Mouse (Mus musculus) hindbrain, embryonic 15.5 days (tissue): ENCODE data around the gene Ugt1a9. TPM values are rescaled to one million over a fixed set of nuclear protein-coding genes. Genes with fewer than 3 reads are reported as not detected.
"Not testable (repeated sequence)": the region's sequence is repeated elsewhere in the genome, so short reads cannot be mapped to it uniquely, and the experiment has no call there.

Experiments
- ATAC-seq: fragments of 200-750 bp; cut with Nextera tagmentation; 2 replicates; pipeline ENCODE4 v1.8.0; 2017; ENCODE audit warnings: low read depth, moderate number of reproducible peaks, moderate TSS enrichment; ENCODE audit not compliant: low FRiP score
- H3K27ac ChIP-seq: fragments of 300-500 bp; sonication (generic); replicated peaks from 2 replicates; pipeline ENCODE4 v1.5.1; 2015; ENCODE audit warnings: mild to moderate bottlenecking, inconsistent platforms
- H3K27me3 ChIP-seq: fragments of 300-500 bp; sonication (generic); 2 replicates; pipeline ENCODE4 v1.6.1; 2015; ENCODE audit warnings: control low read depth, inconsistent platforms
- H3K36me3 ChIP-seq: fragments of 300-500 bp; sonication (generic); 2 replicates; pipeline ENCODE4 v1.6.1; 2015; ENCODE audit warnings: control low read depth, inconsistent platforms
- H3K4me1 ChIP-seq: fragments of 300-500 bp; sonication (generic); replicated peaks from 2 replicates; pipeline ENCODE4 v1.6.1; 2015; ENCODE audit warnings: control low read depth, inconsistent platforms
- H3K4me2 ChIP-seq: fragments of 300-500 bp; sonication (generic); 2 replicates; pipeline ENCODE4 v1.6.1; 2015; ENCODE audit warnings: moderate library complexity, mild to moderate bottlenecking, inconsistent platforms
- H3K4me3 ChIP-seq: fragments of 300-500 bp; sonication (generic); 2 replicates; pipeline ENCODE4 v1.5.1; 2015; ENCODE audit warnings: mild to moderate bottlenecking, inconsistent platforms
- H3K9ac ChIP-seq: fragments of 300-500 bp; sonication (generic); 2 replicates; pipeline ENCODE4 v1.6.1; 2015; ENCODE audit warnings: inconsistent platforms
- H3K9me3 ChIP-seq: fragments of 300-500 bp; sonication (generic); 2 replicates; pipeline ENCODE4 v1.6.1; 2016; ENCODE audit warnings: control low read depth, inconsistent platforms
- WGBS: fragments of 180-500 bp; shearing (Covaris S2); methylation state at CpG from one replicate; pipeline ENCODE4 v1.1.7; 2015; 5-methylcytosine and 5-hydroxymethylcytosine counted together
- polyA plus RNA-seq: library from polyadenylated mRNA; unstranded; fragments of >200 nt; fragmentation: Nextera tagmentation; extraction: Ambion mirVana; gene quantifications from 2 replicates; pipeline ENCODE4 v1.2.1, GENCODE M21; 2015

Gene Ugt1a9
- polyA plus RNA-seq, 1 experiment from 2014 or later = not detected

DNA sequence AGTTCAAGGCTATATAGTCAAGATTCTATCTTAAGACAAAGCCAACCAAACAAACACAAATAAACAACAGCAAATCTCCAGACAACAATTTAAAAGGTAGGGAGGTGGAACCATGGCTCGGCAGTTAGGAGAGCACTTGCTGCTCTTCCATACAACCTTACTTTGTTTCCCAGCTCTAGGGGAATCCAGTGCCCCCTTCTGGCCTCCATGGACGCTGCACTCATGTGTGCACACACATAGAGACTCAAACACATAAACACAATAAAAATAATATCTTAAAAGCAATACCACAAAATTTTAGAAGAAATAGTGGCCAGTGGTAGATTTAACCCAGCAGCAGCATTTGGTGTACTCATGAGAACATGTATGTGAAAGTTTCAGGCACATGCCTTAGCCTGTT lies 146.5 kb downstream of the Ugt1a9 start:
- Histone ChIP-seq H3K4me1 (no peaks in the 10 kb centered on the region), H3K9ac (no peak overlapping the region), H3K4me3 (no peak overlapping the region), H3K4me2 (no peak overlapping the region), H3K9me3 (peaks cover 55% of the 10 kb centered on the region), H3K36me3 (no peaks in the 10 kb centered on the region), H3K27ac (no peak overlapping the region), H3K27me3 (no peaks in the 10 kb centered on the region)
- ATAC-seq = no peak
- 61% methylated on average over 2 of the region's 2 CpGs for WGBS

- H3K4me2 ChIP-seq = no peak overlapping the region
- H3K36me3 ChIP-seq = no peaks in the 10 kb centered on the region
- no peaks in the 10 kb centered on the region for H3K4me1 ChIP-seq
- no peaks in the 10 kb centered on the region for H3K27me3 ChIP-seq
- no peak overlapping the region for H3K4me3 ChIP-seq
- H3K9ac ChIP-seq = no peak overlapping the region
- H3K27ac ChIP-seq = no peak overlapping the region
- peaks cover 53% of the 10 kb centered on the region for H3K9me3 ChIP-seq
- WGBS = 37% methylated on average over 3 of the region's 3 CpGs
- ATAC-seq = no peak
These were observed 147.0 kb downstream of the Ugt1a9 start for GRCm38 (mm10) chr1:88217576-88217975.

- Histone ChIP-seq H3K36me3 (no peaks in the 10 kb centered on the region), H3K9ac (no peak overlapping the region), H3K27me3 (no peaks in the 10 kb centered on the region), H3K9me3 (peaks cover 48% of the 10 kb centered on the region), H3K4me2 (no peak overlapping the region), H3K4me3 (no peak overlapping the region), H3K4me1 (no peaks in the 10 kb centered on the region), H3K27ac (no peak overlapping the region)
- ATAC-seq = no peak
- 76% methylated on average over 9 of the region's 9 CpGs for WGBS
These were observed 147.5 kb downstream of the Ugt1a9 start for GRCm38 (mm10) chr1:88218051-88218450.

DNA sequence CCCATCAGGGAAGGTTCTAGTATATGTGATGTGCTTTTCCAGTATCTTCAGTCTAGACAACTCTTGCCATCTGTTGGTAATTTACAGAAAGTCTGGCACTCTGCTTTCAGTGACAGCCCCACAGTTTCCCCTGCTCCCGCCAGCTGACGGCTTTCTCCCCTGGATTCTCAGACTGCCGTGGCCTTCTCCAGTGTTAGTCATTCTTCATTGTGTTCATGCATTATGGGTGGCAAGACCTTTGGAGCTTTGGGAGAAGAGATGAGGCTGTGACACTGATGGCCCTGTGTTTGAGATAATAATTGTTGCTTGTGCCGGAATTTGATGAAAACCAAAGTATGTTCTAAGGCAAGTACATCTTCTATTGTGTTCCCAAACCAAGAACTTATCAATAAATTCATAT lies 148.0 kb downstream of the Ugt1a9 start:
- Histone ChIP-seq H3K9ac (no peak overlapping the region), H3K27me3 (no peaks in the 10 kb centered on the region), H3K4me1 (no peaks in the 10 kb centered on the region), H3K9me3 (peaks cover 43% of the 10 kb centered on the region), H3K4me3 (no peak overlapping the region), H3K4me2 (no peak overlapping the region), H3K27ac (no peak overlapping the region), H3K36me3 (no peaks in the 10 kb centered on the region)
- 51% methylated on average over 4 of the region's 4 CpGs for WGBS
- ATAC-seq = no peak

DNA sequence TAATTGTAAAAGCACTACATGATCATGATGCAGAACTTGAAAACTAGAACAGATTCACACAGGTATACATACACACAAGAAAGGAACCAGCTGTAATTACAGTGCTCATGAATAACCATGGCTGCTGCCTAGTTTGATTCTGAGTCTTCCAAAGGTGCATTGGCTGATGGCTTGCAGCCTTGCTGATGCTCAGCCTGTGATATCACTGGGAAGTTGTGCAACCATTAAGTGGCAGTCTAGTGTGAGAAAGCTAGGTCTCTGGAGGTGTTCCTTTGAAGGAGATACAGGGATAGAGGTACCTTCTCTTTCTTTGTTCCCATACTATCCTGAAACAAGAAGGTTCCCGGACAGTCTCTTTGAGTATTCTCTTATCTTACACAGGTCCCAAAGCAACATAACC lies 148.5 kb downstream of the Ugt1a9 start:
- Histone ChIP-seq H3K4me3 (no peak overlapping the region), H3K27ac (no peak overlapping the region), H3K27me3 (no peaks in the 10 kb centered on the region), H3K9me3 (peaks cover 38% of the 10 kb centered on the region), H3K4me1 (no peaks in the 10 kb centered on the region), H3K4me2 (no peak overlapping the region), H3K36me3 (no peaks in the 10 kb centered on the region), H3K9ac (no peak overlapping the region)
- WGBS = 21% methylated on average over 1 of the region's 1 CpGs
- ATAC-seq = no peak

DNA sequence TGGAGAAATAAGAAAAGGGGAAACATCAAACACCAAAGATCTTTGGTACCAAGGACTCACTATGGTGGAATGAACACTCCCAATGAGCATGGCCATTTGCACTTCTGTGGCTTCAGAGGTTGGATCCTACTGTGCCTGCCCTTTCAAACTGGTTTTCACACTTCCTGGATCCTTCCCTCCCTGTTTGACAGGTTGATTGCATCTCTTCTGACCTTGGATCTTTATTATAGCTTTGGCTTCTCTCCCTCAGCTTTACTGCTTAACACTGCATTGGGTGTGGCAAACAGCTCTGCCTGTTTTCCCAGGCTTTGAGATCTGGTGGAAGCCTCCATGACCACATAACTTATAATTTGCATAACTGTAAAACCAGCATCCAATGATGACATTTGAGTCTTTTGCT lies 149.7 kb downstream of the Ugt1a9 start:
- ATAC-seq = no peak
- H3K4me3 ChIP-seq = no peak overlapping the region
- H3K27me3 ChIP-seq = no peaks in the 10 kb centered on the region
- H3K9ac ChIP-seq = no peak overlapping the region
- no peak overlapping the region for H3K27ac ChIP-seq
- H3K9me3 ChIP-seq = peaks cover 28% of the 10 kb centered on the region
- no peaks in the 10 kb centered on the region for H3K4me1 ChIP-seq
- H3K36me3 ChIP-seq = no peaks in the 10 kb centered on the region
- no peak overlapping the region for H3K4me2 ChIP-seq

- no peak overlapping the region for H3K27ac ChIP-seq
- 56% methylated on average over 2 of the region's 2 CpGs for WGBS
- no peaks in the 10 kb centered on the region for H3K27me3 ChIP-seq
- H3K4me3 ChIP-seq = no peak overlapping the region
- peaks cover 30% of the 10 kb centered on the region for H3K9me3 ChIP-seq
- no peak for ATAC-seq
- H3K9ac ChIP-seq = no peak overlapping the region
- H3K4me1 ChIP-seq = no peaks in the 10 kb centered on the region
- no peaks in the 10 kb centered on the region for H3K36me3 ChIP-seq
- H3K4me2 ChIP-seq = no peak overlapping the region
These were observed 151.6 kb downstream of the Ugt1a9 start for GRCm38 (mm10) chr1:88222216-88222615.

DNA sequence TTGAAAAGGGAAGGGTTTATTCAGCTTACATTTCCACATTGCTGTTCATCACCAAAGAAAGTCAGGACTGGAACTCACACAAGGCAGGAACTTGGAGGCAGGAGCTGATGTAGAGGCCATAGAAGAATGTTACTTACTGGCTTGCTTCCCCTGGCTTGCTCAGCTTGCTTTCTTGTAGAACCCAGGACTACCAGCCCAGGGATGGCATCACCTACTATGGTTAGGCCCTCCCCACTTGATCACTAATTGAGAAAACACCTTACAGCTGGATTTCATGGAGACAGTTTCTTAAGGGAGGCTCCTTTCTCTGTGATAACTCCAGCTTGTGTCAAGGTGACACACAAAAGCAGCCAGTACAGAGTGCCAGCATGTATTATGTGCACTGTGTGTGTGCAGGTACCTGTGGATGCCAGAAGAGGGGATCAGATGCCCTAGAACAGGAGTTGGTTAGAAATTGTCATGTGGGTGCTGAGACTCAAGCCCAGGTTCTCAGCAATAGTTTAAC lies 152.5 kb downstream of the Ugt1a9 start:
- H3K27ac ChIP-seq, H3K4me3 ChIP-seq, H3K9ac ChIP-seq, H3K4me1 ChIP-seq, H3K27me3 ChIP-seq, ATAC-seq, H3K4me2 ChIP-seq, H3K36me3 ChIP-seq: not testable (repeated sequence)
- H3K9me3 ChIP-seq = peaks cover 33% of the 10 kb centered on the region

GRCm38 (mm10) chr1:88223591-88223990 lies 153.0 kb downstream of the Ugt1a9 start:
- Histone ChIP-seq H3K27ac (no peak overlapping the region), H3K4me2 (no peak overlapping the region), H3K27me3 (no peaks in the 10 kb centered on the region), H3K9ac (no peak overlapping the region), H3K36me3 (no peaks in the 10 kb centered on the region), H3K9me3 (peaks cover 39% of the 10 kb centered on the region), H3K4me1 (no peaks in the 10 kb centered on the region), H3K4me3 (no peak overlapping the region)
- 60% methylated on average over 1 of the region's 1 CpGs for WGBS
- ATAC-seq = no peak

DNA sequence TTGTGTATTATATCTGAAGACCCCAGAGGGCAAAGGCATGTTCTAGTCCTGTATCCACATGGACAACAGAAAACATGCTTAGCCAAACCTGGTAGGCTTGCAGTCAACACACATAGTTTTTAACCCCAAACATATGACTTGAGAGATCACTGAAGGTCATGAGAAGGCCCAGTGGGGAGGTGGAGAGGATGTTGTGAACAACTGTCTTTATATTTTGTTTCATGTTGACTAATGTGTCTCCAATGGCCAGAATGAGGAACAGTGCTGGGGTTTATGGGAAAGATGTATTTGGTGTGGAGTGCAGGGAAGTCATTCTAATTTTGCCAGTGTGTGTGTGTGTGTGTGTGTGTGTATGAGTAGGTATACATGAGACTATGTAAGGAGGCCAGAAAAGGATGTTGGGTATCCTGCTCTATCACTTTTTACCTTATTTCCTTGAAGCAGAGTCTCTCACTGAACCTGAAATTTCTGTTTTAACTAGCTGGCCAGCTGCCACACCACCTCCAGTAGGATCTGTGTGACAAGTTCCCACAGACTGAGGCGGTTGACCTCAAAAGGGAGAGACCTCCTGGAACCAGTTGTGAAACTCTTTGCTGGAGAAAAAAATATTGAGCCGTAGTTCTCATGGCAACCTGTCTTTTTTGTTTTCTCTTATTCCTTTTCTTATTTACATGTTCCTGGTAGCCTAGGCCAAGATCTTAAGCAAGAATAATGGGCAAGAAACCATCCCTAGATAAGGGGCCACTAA lies 153.6 kb downstream of the Ugt1a9 start:
- no peak overlapping the region for H3K9ac ChIP-seq
- no peak for ATAC-seq
- no peak overlapping the region for H3K27ac ChIP-seq
- no peaks in the 10 kb centered on the region for H3K4me1 ChIP-seq
- no peak overlapping the region for H3K4me2 ChIP-seq
- no peak overlapping the region for H3K4me3 ChIP-seq
- H3K36me3 ChIP-seq = no peaks in the 10 kb centered on the region
- peaks cover 45% of the 10 kb centered on the region for H3K9me3 ChIP-seq
- H3K27me3 ChIP-seq = no peaks in the 10 kb centered on the region
- 74% methylated on average over 2 of the region's 2 CpGs for WGBS

- peaks cover 56% of the 10 kb centered on the region for H3K9me3 ChIP-seq
- not testable (repeated sequence) for H3K4me2 ChIP-seq, H3K9ac ChIP-seq, H3K4me3 ChIP-seq, H3K27ac ChIP-seq, H3K4me1 ChIP-seq, ATAC-seq, H3K36me3 ChIP-seq, H3K27me3 ChIP-seq
- WGBS = 39% methylated on average over 2 of the region's 2 CpGs
These were observed 154.7 kb downstream of the Ugt1a9 start for GRCm38 (mm10) chr1:88225301-88225700.

DNA sequence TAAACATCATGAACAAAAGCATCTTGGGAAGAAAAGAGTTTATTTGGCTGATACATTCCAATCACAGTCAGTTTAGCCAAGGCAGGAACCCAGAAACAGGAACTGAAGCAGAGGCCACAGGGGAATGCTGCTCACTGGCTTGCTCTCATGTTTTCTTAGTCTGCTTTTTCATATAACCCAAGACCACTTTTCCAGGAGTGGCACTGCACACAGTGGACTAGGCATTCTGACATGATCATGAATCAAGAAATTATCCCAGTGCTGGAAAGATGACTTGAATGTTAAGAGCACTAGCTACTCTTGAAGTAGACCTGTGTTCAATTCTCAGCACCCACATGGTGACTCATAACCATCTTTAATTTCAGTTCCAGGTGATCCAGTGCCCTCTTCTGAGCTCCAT lies 155.1 kb downstream of the Ugt1a9 start:
- Histone ChIP-seq H3K4me1 (no peaks in the 10 kb centered on the region), H3K4me2 (no peak overlapping the region), H3K4me3 (no peak overlapping the region), H3K9me3 (peaks cover 60% of the 10 kb centered on the region), H3K27me3 (no peaks in the 10 kb centered on the region), H3K9ac (no peak overlapping the region), H3K27ac (no peak overlapping the region), H3K36me3 (no peaks in the 10 kb centered on the region)
- ATAC-seq = no peak
